Mouse (Mus musculus): ENCODE measurements around the gene Tas2r115. TPM values are rescaled to one million over a fixed set of nuclear protein-coding genes. Genes with fewer than 3 reads are reported as not detected.
"Not testable (repeated sequence)": the region's sequence is repeated elsewhere in the genome, so short reads cannot be mapped to it uniquely, and the experiment has no call there.

Gene Tas2r115
- total RNA-seq (2021): not detected
- long read RNA-seq, experiment 1: 0 reads
- long read RNA-seq, experiment 2: 0 reads

- no peak for DNase-seq (ENCODE audit: low spot score in 2 of 2)
Observed at GRCm38 (mm10) chr6:132737935-132738334, at the start of gene Tas2r115. TSS of gene Tas2r115 (minus strand) at chr6:132738035.

- DNase-seq (ENCODE audit: low spot score in 2 of 2): no peak
Observed at GRCm38 (mm10) chr6:132778062-132778461, 40.2 kb upstream of the Tas2r115 start, which contains the start of gene Tas2r136. TSS of gene Tas2r136 (minus strand) at chr6:132778162.

- no peak for DNase-seq (ENCODE audit: low spot score in 2 of 2)
Observed at GRCm38 (mm10) chr6:132761831-132762230, 24.0 kb upstream of the Tas2r115 start, which contains the start of gene Tas2r102. TSS of gene Tas2r102 (plus strand) at chr6:132762131.

- DNase-seq (ENCODE audit: low spot score in 2 of 2): no peak
Observed at GRCm38 (mm10) chr6:132754430-132754829, 16.6 kb upstream of the Tas2r115 start, which contains the start of gene Tas2r124. TSS of gene Tas2r124 (plus strand) at chr6:132754730.

- peak in 1 of 2 experiments; percentile 1 for DNase-seq (ENCODE audit: low spot score in 2 of 2)
Observed at GRCm38 (mm10) chr6:132750206-132750605, 12.4 kb upstream of the Tas2r115 start.

GRCm38 (mm10) chr6:132711828-132712227 lies 26.0 kb downstream of the Tas2r115 start, which contains the start of gene Tas2r122:
TSS of gene Tas2r122 (minus strand) at chr6:132711928.
- no peak for DNase-seq (ENCODE audit: low spot score in 2 of 2)

- no peak for DNase-seq (ENCODE audit: low spot score in 2 of 2)
Observed at GRCm38 (mm10) chr6:132700907-132701306, 36.9 kb downstream of the Tas2r115 start, which contains the start of gene Tas2r121. TSS of gene Tas2r121 (minus strand) at chr6:132701007.

- DNase-seq (ENCODE audit: low spot score in 2 of 2): not testable (repeated sequence)
Observed at GRCm38 (mm10) chr6:132691596-132691995, 46.2 kb downstream of the Tas2r115 start.

Other genes starting within 250 kb of the Tas2r115 start
- not detected for gene Prh1, start 168.2 kb downstream of the Tas2r115 start, total RNA-seq (2021)
- not detected for gene Prp2, start 142.1 kb downstream of the Tas2r115 start, total RNA-seq (2021)
- gene A630073D07Rik, start 86.5 kb downstream of the Tas2r115 start, total RNA-seq (2021): not detected
- gene Tas2r120, start 81.1 kb downstream of the Tas2r115 start, total RNA-seq (2021): not detected
- gene Tas2r121, start 37.0 kb downstream of the Tas2r115 start, total RNA-seq (2021): not detected
- gene Tas2r122, start 26.1 kb downstream of the Tas2r115 start, total RNA-seq (2021): not detected
- not detected for gene Tas2r124, start 16.7 kb upstream of the Tas2r115 start, total RNA-seq (2021)
- gene Tas2r102, start 24.1 kb upstream of the Tas2r115 start, total RNA-seq (2021): not detected
- not detected for gene Tas2r136, start 40.1 kb upstream of the Tas2r115 start, total RNA-seq (2021)
- gene Tas2r117, start 64.8 kb upstream of the Tas2r115 start, total RNA-seq (2021): not detected
- not detected for gene Tas2r123, start 109.1 kb upstream of the Tas2r115 start, total RNA-seq (2021)
- gene Tas2r116, start 117.4 kb upstream of the Tas2r115 start, total RNA-seq (2021): not detected
- gene Tas2r110, start 130.0 kb upstream of the Tas2r115 start, total RNA-seq (2021): not detected
- gene Tas2r113, start 155.0 kb upstream of the Tas2r115 start, total RNA-seq (2021): not detected
- not detected for gene Tas2r125, start 171.6 kb upstream of the Tas2r115 start, total RNA-seq (2021)
- gene Tas2r129, start 213.1 kb upstream of the Tas2r115 start, total RNA-seq (2021): not detected
- not detected for gene Tas2r131, start 219.9 kb upstream of the Tas2r115 start, total RNA-seq (2021)
- not detected for gene Tas2r109, start 242.9 kb upstream of the Tas2r115 start, total RNA-seq (2021)